Mouse (Mus musculus) right cerebral cortex, postnatal 4 days (tissue): Measurements from ENCODE around the gene Engase.

ENCODE experiments used
- DNase-seq: peaks from one replicate; pipeline ENCODE4 v3.0.0-alpha.2; 2022

Gene Engase

GRCm38 (mm10) chr11:118490566-118491218 is 14.1 kb downstream of the Engase start:
- peak; percentile 85 for DNase-seq

GRCm38 (mm10) chr11:118491230-118491629 is 14.6 kb downstream of the Engase start:
- no peak for DNase-seq

DNA sequence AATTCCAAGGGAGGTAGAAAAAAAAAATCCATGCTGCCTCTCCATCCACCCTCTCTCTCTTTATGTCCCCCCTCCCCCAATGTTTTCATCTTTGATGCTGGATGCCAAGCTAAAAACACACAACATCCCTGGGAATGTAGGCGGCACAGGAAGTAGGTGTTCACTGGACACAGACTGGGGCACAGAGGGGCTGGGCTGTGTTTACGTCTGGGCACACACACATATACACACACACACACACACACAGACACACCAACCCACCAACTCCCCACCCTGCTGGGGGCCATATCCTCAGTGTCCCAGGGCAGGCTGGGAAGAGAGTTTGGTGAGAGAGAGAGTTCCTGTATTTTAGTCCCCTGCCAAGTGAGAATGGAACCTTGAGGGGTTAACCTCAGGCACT is 16.8 kb downstream of the Engase start:
- no peak for DNase-seq

DNA sequence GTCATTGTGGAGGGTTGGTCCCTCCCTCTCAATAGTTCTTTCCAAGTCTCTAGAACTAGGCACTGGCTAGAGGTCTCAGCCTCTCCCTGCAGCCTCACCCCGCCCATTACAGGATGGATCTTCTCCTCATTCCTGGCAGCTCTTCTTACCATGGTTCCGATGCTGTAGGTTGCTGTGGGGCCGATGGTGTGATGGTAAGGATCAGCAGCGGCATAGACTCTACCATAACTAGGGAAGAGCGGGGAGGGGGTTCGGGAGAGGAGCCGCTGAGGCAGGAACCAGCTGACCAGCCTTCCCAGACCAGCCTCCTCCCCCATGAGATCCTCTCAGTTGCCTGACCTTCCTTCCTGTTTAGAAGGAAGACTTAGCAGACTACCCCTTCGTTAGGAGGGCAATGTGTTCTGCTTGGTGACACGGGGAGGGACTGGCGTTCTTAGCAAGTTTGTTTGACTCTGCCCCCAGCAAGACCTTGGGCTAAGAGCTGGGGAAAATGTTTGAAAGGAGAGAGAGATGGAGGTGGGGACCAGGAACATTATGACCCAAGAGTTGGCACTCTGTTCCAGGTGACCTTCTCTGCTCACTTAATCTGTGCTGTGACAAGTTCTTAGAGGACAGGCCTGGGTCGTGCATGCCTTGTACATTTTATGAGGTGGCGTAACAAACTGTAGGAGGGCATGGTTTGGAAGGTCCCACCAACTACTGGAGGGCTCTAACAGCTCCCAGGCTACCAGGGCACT is 17.5 kb downstream of the Engase start:
- no peak for DNase-seq

- DNase-seq = no peak
Measured at GRCm38 (mm10) chr11:118495065-118495464, 18.4 kb downstream of the Engase start.

DNA sequence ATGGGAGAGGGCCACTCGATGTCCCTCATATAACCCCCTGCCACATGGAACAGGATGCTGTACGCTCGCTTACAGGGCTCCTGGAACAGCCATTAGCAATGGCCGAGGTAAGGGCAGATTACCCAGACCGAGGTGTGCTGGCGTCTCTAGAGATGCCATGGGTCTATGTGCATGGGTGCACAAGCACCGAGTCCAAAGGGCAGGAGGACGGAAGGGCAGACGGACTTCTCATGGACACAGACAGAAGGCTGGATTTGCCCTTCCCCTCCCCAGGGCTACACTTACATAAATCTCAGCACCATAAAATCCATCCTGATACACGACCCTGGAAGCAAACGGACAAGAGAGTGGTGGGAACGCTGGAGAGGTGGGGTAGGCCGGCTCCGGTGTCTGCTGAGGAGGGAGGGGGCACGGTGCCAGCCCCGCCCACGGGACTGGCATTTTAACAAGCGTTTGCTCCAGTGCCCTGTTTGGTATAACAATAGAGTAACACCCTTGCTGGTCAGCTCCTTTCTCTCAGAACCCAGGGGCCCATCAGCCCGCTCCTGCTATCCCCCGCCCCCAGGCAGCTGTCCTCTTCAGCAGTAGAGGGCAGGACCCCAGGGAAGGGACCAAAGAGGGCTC is 19.5 kb downstream of the Engase start:
- DNase-seq = no peak

DNA sequence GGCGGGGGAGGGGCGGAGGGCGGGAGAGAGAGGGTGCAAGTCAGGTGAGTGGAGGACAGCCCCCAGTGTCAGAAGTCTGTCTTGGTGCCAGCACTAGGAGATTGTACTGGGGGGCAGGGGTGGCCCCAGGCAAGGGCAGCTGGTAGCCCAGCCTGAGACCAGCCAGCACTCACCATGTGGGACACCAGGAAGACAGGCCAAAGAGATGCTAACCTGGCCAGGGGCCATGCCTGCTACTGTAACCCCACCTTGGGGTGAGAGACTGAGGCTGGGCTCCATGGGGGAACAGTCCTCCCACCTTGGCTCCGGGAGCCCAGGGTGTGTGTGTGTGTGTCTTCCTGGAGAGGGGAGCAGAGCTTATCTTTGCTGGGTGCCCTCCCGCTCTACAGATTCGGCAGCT is 26.4 kb downstream of the Engase start:
- DNase-seq = no peak

DNA sequence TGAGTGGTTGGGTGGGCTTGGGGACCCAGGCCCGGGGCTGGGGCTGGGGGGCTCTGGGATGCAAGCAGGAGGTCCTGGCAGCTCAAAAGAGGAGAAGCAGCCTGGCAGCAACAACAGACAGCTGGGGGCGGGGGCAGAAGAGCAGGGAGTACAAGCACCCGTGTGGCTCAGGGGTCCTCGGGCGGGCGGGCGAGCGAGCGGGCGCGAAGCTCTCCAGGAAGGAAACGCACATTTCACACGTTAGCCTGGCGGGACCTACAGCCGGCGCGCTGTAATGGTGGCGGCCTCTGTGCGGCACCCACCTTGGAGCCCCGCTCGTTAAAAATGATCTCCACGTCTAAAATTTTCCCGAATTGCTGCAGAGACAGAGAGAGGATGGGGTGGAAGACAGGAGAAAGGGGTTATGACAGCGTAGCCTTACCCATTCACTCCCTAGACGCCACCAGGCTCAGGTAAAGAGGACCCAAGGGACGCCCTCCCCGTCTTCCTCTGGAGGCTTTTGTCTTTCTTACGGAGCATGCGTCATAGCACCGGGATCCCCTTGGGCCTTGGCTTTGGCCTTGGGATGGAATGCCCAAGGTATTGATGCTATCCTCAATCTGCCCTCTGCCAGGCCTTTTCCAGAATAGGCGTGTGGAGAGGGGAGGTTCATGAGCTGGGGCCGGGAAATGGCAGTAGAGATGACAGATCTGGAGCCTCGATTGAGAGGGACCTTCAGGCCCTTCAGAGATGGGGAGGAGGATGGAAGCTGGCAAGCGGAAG is 27.0 kb downstream of the Engase start:
- DNase-seq = no peak

GRCm38 (mm10) chr11:118504180-118504454 is 27.5 kb downstream of the Engase start:
- no peak for DNase-seq

- no peak for DNase-seq
Measured at GRCm38 (mm10) chr11:118507095-118507494, 30.5 kb downstream of the Engase start.

DNA sequence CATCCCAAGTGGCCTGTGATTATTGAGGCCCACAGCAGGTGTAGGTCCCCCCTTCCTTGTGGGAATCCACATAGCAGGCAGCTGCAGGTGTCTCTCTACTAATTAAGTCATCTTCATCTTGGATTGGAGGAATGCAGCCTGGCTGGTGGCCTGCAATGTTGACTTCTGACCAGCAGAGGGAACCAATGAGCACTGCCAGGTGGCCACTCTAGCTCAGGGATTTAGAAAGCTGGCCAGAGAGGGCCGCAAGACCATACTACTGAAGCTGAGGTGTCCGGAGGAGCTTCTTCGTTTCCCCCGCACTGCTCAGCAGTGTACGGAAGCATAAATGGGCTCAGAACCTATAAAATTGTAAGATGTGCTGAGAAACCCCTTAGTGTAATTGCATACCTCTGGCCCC is 31.3 kb downstream of the Engase start:
- peak; percentile 79 for DNase-seq

DNA sequence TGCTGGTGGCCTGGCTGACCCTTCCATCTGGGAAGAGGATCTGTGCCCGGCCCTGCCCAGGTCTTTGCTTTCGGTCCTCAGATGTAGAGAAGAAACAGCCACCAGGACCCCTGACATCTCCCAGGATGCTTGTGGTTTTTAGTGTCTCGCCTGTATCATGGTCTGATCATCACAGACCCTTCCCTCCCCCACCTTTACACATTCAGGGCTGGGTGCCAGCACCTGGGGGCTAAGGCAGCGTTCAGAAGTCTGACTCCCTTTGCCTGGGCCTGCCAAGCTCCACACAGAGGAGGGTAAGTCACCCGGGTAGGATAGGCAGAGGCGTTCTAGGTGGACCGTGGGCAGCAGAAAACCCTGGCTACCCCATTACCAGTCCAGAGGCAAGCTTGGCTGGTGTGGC is 31.7 kb downstream of the Engase start:
- no peak for DNase-seq

DNA sequence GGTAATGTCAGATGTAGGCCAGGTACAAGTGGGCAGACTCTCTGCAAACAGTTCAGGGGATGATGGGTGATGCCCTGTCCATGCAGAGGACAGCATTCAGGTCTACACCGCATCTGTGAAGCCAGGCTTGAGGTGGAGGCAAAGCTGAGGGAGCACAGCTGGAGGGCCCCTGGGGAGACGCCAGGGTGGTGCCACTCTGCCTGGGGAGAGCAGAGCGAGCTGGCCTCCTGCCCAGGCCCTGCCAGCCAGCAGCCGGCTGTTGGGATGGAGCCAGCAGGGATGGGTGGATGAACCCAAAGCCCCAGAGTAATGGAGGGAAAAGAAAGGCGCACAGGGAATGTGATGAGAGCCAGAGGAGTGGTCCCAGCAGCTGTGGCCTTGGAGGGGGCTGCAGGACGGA is 35.2 kb downstream of the Engase start:
- peak; percentile 79 for DNase-seq

DNA sequence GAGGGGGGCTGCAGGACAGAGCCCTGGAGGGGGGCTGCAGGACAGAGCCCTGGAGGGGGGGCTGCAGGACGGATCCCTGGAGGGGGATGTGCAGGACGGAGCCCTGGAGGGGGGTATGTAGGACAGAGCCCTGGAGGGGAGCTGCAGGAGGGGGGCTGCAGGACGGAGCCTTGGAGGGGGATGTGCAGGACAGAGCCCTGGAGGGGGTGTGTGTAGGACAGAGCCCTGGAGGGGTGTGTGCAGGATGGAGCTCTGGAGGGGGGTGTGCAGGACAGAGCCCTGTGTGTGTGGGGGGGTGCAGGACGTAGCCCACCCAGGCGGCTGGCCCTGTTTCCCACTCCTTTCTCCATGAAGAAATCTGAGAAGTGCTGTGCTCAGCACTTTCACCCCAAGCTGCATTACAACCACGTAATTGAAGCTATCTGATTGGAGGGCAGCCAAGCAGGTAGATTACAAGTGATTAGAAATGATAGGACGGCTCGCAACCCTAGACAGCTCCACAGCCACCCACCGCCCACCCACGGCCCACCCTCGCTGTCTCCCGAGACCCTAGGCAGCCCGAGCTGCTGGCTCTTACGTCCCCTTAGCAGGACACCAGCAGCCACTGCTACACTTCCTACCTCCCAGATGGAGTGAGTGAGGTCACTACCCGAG is 35.8 kb downstream of the Engase start:
- DNase-seq = no peak

- no peak for DNase-seq
Measured at GRCm38 (mm10) chr11:118517924-118518323, 41.3 kb downstream of the Engase start.

GRCm38 (mm10) chr11:118518743-118519142 is 42.1 kb downstream of the Engase start:
- no peak for DNase-seq

DNA sequence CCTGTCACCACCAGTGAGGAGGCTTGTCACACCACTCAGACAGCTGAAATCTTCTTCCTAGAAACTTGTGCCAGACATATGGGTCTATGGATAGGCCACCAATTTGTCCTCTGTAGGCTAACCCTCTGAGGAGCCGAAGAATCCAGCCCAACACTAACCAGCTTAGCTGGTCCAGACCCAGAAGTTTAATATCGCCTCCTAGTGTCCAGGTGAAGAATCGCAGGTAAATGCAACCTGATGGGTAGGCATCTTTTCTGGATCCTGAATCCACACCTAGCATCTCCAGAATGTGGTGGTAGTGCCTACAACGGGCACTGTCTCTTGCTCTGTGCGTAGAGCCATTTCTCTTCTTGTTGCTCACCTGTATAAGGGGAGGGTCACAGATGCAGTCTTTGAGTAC is 43.6 kb downstream of the Engase start:
- no peak for DNase-seq

GRCm38 (mm10) chr11:118520932-118521331 is 44.3 kb downstream of the Engase start:
- no peak for DNase-seq

DNA sequence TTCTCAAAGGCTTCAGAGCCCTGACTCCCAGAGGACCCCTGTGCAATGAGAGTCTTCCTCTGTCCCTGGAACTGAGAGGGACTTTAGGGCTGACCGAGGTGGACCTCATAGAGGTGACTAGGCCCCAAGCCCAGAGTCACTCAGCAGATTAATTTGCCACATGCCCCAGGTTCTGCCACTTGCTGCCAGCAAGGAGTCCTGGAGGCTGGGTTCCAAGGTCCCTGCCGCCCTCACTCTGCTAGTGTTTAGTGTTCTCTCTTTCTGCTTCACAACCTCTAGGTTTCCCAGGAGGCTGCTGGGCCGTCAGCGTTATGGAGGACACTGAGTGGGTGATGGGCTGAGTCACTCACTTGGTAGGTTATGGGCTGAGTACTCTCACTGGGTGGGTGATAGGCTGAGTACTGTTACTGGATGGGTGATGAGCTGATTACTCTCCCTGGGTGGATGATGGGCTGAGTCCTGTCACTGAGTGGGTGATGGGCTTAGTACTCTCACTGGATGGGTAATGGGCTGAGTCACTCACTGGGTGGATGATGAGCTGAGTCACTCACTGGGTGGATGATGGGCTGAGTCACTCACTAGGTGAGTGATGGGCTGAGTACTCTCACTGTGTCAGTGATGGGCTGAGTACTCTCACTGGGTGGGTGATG is 47.0 kb downstream of the Engase start:
- no peak for DNase-seq

DNA sequence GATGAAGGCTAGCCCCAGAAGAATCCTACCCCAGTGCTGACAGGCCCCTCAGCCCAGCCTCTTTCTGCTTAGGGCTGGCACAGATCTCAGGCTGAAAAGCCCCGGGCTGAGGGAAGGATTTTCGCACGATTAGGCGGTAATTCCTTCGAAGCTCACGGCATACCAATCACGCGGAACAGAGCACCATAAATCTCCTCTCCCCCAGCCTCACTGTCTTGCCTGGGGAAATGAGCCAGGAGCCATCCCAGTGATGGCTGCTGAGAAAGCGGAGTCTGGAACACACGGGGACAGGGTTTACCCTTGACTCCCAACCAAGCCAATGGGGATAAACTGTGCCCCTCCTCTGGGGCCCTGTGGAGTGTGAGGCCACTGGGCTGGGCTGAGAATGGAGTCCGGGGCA is 48.4 kb downstream of the Engase start:
- no peak for DNase-seq

DNA sequence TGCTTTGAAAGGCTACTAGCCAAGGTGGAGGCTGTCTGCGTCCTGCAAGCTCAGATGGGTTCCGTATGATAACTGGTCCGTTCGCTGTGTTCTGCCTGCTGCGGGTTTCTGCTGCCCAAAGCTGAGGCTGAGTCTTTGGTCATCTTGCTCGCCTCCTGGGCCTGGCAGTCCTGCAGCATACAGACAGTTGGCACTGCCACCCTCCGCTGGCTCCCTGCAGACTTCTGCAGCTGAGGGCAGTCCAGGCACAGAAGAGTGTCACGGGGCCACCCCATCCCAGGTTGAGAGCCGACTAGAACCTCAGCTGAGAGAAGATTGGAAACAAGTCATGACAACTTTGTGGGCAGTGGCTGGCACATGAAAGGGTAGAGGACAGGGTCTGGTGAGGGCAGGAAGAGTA is 52.1 kb downstream of the Engase start:
- DNase-seq = no peak

GRCm38 (mm10) chr11:118530313-118530712 is 53.7 kb downstream of the Engase start:
- DNase-seq = no peak
